Mouse (Mus musculus) common myeloid progenitor, adult 5-6 weeks (primary cell): ENCODE data around the gene Hoxa4. TPM values are rescaled to one million over a fixed set of nuclear protein-coding genes. Genes with fewer than 3 reads are reported as not detected.

ENCODE experiments used
- ATAC-seq: replicated peaks from 2 replicates; pipeline ENCODE4 v1.8.0; 2016; ENCODE audit warnings: low read depth, mild to moderate bottlenecking, moderate TSS enrichment, inconsistent platforms; ENCODE audit not compliant: poor library complexity, severe bottlenecking
- total RNA-seq: library from RNA; stranded (forward); fragments of 200-1000, 187-1606 nt; gene quantifications from 2 replicates; pipeline ENCODE4 v1.2.3, GENCODE M21; 2017

Hoxa4 gene
- total RNA-seq, 1 experiment from 2014 or later: 0.27 TPM

- no peak for ATAC-seq
Observed at GRCm38 (mm10) chr6:52205638-52206621, 14.4 kb upstream of the Hoxa4 start.

- no peak for ATAC-seq
Observed at GRCm38 (mm10) chr6:52205221-52205620, 13.7 kb upstream of the Hoxa4 start.

GRCm38 (mm10) chr6:52204050-52204752, 12.6 kb upstream of the Hoxa4 start, which contains the start of gene Hoxa5:
Gene Hoxa5, minus strand, starts transcription at chr6:52204587.
- peak; percentile 40; the same call in 1 of the 2 replicates for ATAC-seq

GRCm38 (mm10) chr6:52203371-52204049, 12.0 kb upstream of the Hoxa4 start:
- no peak for ATAC-seq

- no peak for ATAC-seq
Observed at GRCm38 (mm10) chr6:52203121-52203370, 11.5 kb upstream of the Hoxa4 start.

- ATAC-seq: no peak
Observed at GRCm38 (mm10) chr6:52202362-52203120, 11.0 kb upstream of the Hoxa4 start.

GRCm38 (mm10) chr6:52201269-52201668, 9.7 kb upstream of the Hoxa4 start:
- no peak for ATAC-seq

- ATAC-seq: no peak
Observed at GRCm38 (mm10) chr6:52200751-52201250, 9.2 kb upstream of the Hoxa4 start.

- no peak for ATAC-seq
Observed at GRCm38 (mm10) chr6:52200073-52200750, 8.7 kb upstream of the Hoxa4 start.

- no peak for ATAC-seq
Observed at GRCm38 (mm10) chr6:52197271-52197670, 5.7 kb upstream of the Hoxa4 start.

GRCm38 (mm10) chr6:52196811-52197210, 5.3 kb upstream of the Hoxa4 start:
- ATAC-seq: no peak

- no peak for ATAC-seq
Observed at GRCm38 (mm10) chr6:52194690-52195089, 3.1 kb upstream of the Hoxa4 start.

- ATAC-seq: peak; percentile 94
Observed at GRCm38 (mm10) chr6:52191860-52192550, 452 bp upstream of the Hoxa4 start.

- ATAC-seq: no peak
Observed at GRCm38 (mm10) chr6:52190410-52190809, 1.1 kb downstream of the Hoxa4 start.

GRCm38 (mm10) chr6:52189909-52190308, 1.6 kb downstream of the Hoxa4 start:
- ATAC-seq: no peak

GRCm38 (mm10) chr6:52189172-52189591, 2.4 kb downstream of the Hoxa4 start:
- no peak for ATAC-seq

GRCm38 (mm10) chr6:52186500-52186899, 5.1 kb downstream of the Hoxa4 start:
- ATAC-seq: no peak

GRCm38 (mm10) chr6:52185834-52186233, 5.7 kb downstream of the Hoxa4 start:
- ATAC-seq: no peak

GRCm38 (mm10) chr6:52185222-52185621, 6.3 kb downstream of the Hoxa4 start:
- no peak for ATAC-seq
